Mouse (Mus musculus) brown adipose tissue, adult 24 weeks (tissue): ENCODE measurements at regions not wholly inside any gene's neighbourhood (a gene's known extent, or its start where the extent isn't known, plus 50 kb on each side); places are given as distances from the start of the nearest gene placed in this dataset.

Experiments used
- H3K27ac ChIP-seq: fragments of 200-500 bp; replicated peaks from 2 replicates; pipeline ENCODE4 v1.5.1; 2012; ENCODE audit warnings: low read depth, mild to moderate bottlenecking, low read length
- H3K4me1 ChIP-seq: fragments of 200-500 bp; 2 replicates; pipeline ENCODE4 v1.6.1; 2012; ENCODE audit warnings: low read length, mixed read lengths; ENCODE audit not compliant: control insufficient read depth, insufficient read depth, insufficient read length
- H3K4me3 ChIP-seq: fragments of 200-500 bp; 2 replicates; pipeline ENCODE4 v1.5.1; 2012; ENCODE audit warnings: low read depth, mild to moderate bottlenecking, low read length, moderate library complexity; ENCODE audit not compliant: insufficient read depth

DNA sequence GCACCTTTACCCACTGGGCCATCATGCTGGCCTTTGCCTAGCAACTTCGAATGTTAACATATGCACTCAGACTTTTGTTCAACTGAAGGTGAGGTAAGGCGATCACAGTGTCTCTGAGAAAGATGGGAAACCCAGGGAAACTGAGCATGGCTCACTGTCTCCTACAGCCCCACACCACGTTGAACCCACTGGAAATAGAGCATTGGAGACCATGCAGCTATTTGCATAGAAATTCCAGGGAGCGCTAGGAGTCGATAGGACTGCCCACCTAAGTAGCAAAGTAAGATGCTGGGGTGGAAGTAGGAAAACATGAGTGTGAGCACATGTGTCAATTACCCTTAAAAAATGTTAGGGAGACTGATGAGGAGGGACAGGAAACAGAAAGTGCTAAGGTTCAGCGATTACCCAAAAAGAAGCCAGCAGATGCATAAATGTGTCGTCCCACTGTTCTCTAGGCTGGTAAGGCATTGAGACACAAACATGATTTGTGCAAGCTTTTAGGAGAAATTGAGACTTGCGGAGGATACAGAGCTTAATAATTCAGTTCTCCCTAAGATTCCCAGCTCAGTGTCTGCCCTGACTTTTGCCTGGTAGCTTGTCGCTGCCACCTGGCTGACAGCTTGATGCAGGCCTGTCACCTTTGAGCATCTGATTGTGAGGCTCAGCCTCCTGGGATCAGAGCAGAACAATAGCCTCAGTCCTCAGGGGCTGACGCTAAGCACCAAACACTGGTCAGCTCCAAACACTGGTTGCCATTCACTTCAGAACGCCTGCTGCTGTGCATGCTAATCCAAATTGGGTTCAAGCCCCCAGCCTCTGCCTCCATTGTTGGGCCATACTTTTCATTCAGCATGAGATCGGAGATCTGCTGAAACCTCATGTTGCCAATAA lies 183.7 kb upstream of the Rgma start:
- H3K4me1 ChIP-seq, result no peaks in the 10 kb centered on the region

DNA sequence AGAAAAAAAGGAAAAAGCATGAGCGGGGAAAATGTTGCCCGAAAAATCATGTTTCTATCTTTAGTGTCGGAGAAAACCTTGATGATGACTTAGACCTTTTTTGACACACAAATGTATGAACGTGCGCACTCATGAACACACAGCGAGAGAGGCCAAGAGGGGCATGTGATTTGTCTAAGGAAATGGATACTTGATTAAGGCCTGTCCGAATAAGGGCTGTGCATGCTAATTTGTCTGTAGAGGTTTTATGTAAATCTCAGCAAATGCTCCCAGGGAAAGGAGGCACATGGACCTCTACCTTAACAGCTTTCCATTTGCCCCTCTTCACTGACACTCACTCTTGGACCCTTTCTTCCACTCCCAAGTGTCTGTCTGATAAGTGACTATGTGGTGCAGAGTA lies 182.5 kb upstream of the Rgma start:
- no peak overlapping the region for H3K4me3 ChIP-seq
- no peak overlapping the region for H3K27ac ChIP-seq
- no peaks in the 10 kb centered on the region for H3K4me1 ChIP-seq

More for the DNA sequence above, 183.7 kb upstream of the Rgma start:
- no peak overlapping the region for H3K4me3 ChIP-seq
- no peak overlapping the region for H3K27ac ChIP-seq

DNA sequence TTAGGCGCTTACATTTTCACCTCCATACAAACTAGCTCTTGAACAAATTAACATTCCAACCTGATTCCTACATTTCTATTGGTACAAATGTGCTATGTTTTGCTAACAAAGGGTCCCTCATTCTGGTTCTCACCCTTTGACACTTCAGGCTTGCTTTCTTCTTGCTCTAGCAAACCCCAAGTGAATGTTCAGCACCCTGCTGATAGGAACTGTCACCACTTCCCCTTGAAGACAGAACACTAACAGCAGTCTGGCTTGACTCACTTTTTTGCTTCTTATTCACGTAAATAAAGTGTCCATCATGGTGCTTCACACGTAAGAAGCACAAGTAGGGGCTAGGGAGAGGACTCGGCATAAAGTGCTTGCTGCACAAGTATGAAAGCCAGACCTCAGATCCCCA lies 180.0 kb upstream of the Rgma start:
- Histone ChIP-seq H3K4me3 (no peak overlapping the region), H3K4me1 (no peaks in the 10 kb centered on the region), H3K27ac (no peak overlapping the region)

DNA sequence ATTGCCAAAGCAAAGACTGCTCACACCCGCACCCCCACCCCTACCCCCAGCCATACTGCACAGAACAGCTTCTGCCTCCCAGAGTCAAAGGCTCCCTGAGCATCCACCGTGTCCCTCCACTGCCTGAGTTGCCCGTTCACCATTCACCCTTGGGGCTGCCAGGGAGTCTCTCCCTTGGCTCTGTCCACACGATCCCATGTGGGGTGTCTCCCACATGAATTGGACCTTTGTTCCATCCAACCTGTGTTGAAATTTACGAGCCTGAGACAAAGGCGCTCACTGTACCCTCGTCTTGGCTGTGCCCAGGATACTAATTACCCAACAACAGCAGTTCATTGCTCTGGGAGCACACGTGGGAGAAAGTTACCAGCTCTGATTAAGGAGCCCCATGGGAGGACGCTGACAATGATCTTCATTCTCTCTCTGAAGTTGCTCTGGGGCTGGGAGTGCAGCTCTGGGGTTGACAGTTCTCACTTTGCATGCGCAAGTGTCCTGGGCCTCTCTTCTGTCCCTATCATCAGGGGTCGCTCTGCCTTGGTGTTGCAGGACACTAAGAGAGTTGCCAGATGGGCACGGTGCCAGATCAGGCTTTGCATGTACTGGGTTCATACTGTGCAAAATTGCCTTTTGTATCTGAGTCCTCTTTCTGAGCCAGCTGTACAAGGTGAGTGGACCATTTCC lies 178.3 kb upstream of the Rgma start:
- H3K27ac ChIP-seq, result no peak overlapping the region
- H3K4me3 ChIP-seq, result no peak overlapping the region
- no peaks in the 10 kb centered on the region for H3K4me1 ChIP-seq

DNA sequence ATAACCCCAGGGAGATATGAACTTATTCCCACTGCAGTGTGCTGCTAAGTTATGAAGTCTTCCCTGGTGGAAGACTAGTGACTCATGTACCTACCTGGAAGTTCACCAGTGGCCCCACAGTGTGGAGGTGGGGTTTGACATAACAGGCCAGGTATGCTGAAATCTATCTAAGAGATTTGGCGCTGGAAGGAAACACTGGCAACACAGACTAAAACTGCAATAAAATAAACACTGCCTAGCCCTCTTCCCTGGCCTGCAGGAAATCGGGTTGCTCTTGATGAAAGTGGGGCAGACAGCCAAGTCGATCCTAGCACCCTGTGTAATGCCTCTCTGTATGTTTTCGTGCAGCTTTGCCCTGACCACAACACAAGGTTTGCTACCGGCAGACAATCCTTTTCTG lies 177.2 kb upstream of the Rgma start:
- Histone ChIP-seq H3K27ac (no peak overlapping the region), H3K4me1 (no peaks in the 10 kb centered on the region), H3K4me3 (no peak overlapping the region)

- Histone ChIP-seq H3K27ac (no peak overlapping the region), H3K4me3 (no peak overlapping the region), H3K4me1 (no peaks in the 10 kb centered on the region)
Observed at GRCm38 (mm10) chr7:73199967-73200366, 175.3 kb upstream of the Rgma start.

DNA sequence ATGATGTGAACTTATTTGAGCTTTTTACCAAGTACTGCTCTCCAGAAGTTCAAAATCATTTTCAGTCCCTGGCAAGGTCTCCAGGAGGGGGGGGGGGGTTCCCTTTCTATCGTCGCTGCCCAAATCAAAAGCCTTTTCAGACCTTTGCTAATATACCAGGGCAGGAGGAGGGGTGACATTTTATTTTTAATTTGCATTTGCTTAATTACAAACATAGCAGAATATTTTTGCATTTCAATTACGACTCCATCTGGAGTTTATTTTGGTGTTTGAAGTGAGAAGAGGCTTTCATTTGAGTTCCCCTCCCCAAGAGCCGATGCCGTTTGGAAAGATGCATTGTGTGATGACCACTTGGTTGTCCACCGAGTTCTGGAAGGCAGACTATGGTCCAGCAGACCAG lies 174.0 kb upstream of the Rgma start:
- Histone ChIP-seq H3K4me1 (no peaks in the 10 kb centered on the region), H3K4me3 (no peak overlapping the region), H3K27ac (no peak overlapping the region)

DNA sequence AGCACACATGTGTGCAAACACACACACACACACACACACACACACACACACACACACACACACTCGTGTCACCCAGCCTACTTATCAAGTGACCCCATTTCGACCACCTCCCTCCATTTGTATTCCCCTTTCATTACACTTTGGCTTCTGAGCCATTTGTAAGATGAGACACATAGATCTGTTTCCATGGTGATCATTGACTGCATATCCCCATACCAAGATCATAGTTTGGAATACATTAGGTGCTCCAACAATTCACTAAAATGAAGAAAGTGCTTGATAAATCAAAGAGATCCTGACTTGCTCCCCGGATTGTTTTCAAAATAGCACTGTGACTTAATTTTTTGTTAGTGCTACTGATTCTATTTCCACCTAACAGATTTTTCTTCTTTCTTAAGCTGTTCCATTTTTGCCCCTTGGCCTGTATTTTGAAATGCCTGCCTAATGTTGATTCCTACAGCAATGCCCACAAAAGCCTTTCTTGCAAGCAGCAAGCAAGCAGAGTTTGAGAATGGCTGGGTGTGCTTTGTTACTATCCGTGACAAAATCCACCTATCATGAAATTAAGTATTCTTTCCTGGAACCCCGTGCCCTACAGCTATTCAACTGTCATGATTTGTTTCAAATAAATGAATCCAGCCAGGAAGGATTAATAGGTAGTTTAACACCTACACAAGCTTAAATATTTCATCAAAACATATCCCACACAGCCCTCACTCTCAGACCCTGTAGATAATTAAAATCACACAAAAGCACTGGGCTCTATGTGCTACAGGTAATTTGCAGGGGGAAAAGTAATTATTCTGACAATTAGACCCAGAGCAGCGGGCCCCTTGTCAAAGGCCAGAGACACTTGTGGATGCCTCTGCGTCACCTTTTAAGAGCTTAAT lies 168.1 kb upstream of the Rgma start:
- H3K4me3 ChIP-seq, result no peak overlapping the region
- H3K27ac ChIP-seq, result no peak overlapping the region
- H3K4me1 ChIP-seq, result no peaks in the 10 kb centered on the region

DNA sequence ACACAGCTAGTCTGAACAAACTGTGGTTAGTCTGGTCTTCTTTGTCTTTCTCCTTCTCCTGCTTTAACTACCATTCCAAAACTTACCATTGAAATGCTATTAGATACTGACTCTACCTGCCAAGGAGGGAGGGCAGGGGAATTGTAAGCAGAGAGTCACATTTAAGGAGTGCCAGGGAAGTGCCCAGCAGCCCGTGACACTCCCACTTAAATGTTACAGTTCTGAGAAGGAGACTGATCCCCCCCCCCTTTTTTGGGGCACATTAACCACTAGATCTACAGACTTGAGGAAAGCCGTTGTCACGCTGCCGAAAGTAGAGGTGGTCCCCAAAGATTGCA lies 166.9 kb upstream of the Rgma start:
- H3K4me1 ChIP-seq, result no peaks in the 10 kb centered on the region
- H3K27ac ChIP-seq, result no peak overlapping the region
- H3K4me3 ChIP-seq, result no peak overlapping the region

DNA sequence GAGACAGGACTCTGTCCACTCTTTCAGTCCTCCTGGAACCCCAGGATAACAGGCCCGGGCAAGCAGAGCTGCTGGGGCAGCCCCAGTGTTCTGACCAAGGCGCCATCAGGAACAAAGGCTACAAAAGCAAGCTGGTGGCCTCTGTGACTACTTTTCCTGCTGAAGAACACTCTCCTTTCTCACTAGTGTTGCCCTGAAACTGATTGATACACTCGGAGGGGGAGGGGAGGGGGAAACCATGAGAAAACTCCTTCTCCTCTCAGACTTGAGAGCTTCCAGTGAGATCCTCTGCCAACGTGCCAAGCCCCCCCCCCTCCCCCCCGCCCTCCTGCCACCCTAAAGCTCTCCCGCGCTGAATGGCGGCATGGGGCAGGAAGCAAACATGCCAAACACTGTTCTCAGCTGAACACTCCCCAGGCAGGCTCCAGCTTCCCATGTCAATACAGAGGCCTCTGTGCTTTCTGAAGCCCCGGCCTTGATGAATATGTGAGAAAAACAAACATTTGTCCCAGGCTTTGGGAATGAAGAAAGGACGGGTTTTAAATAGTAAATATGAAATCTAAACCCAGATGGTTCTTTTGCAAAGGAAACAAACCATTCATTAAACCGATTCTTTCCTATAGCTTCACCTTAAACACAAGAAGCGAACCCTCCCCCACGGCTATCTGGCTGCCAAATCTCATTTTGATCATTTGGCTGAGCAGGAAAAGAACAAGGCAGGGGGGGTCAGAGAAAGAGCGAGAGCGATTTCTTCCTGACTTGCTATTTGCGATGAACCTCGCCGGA lies 166.3 kb upstream of the Rgma start:
- Histone ChIP-seq H3K27ac (no peak overlapping the region), H3K4me3 (no peak overlapping the region), H3K4me1 (no peaks in the 10 kb centered on the region)

DNA sequence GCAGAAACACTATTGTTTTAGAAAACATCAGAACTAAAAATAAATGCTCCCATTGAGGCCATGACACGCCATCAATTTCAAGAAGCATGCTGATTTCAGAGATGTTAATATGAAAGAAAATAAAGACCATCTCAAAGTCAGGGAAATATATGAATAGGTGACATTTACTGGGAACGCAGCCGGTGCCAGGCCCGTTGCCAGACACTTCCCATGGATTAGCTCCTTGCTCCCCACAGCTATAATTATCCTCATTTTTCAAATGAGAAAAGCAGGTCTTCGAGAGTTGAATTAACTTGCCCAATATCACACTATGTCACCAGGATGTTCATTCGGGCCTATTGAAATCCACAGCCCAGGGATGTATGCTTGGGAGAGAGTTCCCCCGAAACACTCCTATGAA lies 165.2 kb upstream of the Rgma start:
- Histone ChIP-seq H3K4me3 (no peak overlapping the region), H3K4me1 (no peaks in the 10 kb centered on the region), H3K27ac (no peak overlapping the region)

GRCm38 (mm10) chr7:73222237-73222915 lies 152.9 kb upstream of the Rgma start:
- Histone ChIP-seq H3K27ac (no peak overlapping the region), H3K4me1 (no peaks in the 10 kb centered on the region), H3K4me3 (no peak overlapping the region)

- no peak overlapping the region for H3K27ac ChIP-seq
- no peak overlapping the region for H3K4me3 ChIP-seq
- no peaks in the 10 kb centered on the region for H3K4me1 ChIP-seq
Observed at GRCm38 (mm10) chr7:73222929-73223512, 152.3 kb upstream of the Rgma start.

GRCm38 (mm10) chr7:73233539-73234158 lies 141.7 kb upstream of the Rgma start:
- H3K4me3 ChIP-seq, result no peak overlapping the region
- H3K27ac ChIP-seq, result no peak overlapping the region
- H3K4me1 ChIP-seq, result no peaks in the 10 kb centered on the region
